ENCODE assay signal across 8 mouse cellular contexts in the genomic region with DNA sequence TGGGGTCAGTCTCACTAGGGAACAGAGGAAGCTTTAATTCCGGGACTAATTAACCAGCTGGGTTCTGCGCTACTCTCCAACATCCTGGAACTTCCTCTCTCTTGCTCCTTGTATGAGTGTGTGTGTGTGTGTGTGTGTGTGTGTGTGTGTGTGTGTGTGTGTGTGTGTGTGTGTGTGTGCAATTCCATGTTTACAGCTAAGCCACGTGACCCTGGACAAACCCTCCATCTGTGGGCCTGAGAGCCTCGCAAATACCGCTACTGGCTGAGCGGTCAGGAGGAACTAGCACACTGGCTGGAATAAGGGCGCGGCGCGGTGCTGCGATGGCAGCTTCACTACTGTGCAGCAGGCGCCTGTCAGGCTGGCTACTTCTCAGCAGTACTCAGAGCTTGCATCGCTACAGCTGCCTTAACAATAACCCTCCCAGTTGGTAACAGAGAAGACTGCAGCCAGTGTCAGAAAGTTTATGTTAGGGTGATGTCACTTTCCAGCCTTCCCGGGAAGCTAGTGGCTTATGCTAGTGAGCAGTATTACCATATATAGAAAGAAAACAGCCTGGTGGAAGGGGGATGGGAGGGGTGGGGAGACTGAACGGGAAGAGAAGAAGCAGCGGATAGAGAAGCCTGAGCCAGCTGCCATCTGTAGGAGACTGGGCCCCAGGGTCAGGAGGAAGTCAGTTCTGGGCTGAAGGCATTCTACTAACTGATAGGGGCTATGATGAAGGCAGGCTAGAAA. TPM values are rescaled to one million over a fixed set of nuclear protein-coding genes. Genes with fewer than 3 reads are reported as not detected.
A peak's percentile ranks its signal among the peaks of the same experiment; 100 is the strongest.
DNase-seq lines count a peak whose midpoint lies in the region; ATAC-seq lines count a peak whose summit lies in the region.

No protein-coding gene starts in this region.

- DNase-seq in NIH3T3 (ENCODE audit: low read depth): peak; percentile 96
- DNase-seq in cerebellum, adult 9-11 months: peak; percentile 40
- peak; percentile 50 to 60 for DNase-seq in frontal cortex, postnatal 36 days (ENCODE audit: low spot score in 2 of 2)
- DNase-seq in hindbrain, embryonic 14.5 days (ENCODE audit: low spot score): peak; percentile 59
- peak; percentile 29 for DNase-seq in layer of hippocampus, postnatal 36 days
- DNase-seq in lung, postnatal 25 days (ENCODE audit: low spot score): peak; percentile 80
- peak; percentile 57 for DNase-seq in ovary, postnatal 36 days (ENCODE audit: low spot score)
- peak; percentile 68 for DNase-seq in thymus, postnatal 4 days

- H3K9ac ChIP-seq in hindbrain, embryonic 14.5 days: peak overlapping the region; percentile 48

- H3K27me3 ChIP-seq in hindbrain, embryonic 14.5 days (ENCODE audit: control insufficient read depth, insufficient read depth, low read length): no peaks in the 10 kb centered on the region

- peak overlapping the region; percentile 16; the same call in 1 of the 2 replicates for H3K4me3 ChIP-seq in hindbrain, embryonic 14.5 days (replicated peaks; ENCODE audit: low read length)

- WGBS in hindbrain, embryonic 14.5 days: 3% methylated on average over 16 of the region's 16 CpGs

- H3K9me3 ChIP-seq in hindbrain, embryonic 14.5 days (ENCODE audit: control insufficient read depth, low read length): no peaks in the 10 kb centered on the region; the same call in 1 of the 2 replicates

- peak overlapping the region; percentile 77 for H3K27ac ChIP-seq in hindbrain, embryonic 14.5 days

- ATAC-seq in hindbrain, embryonic 14.5 days (ENCODE audit: low FRiP score): peak; percentile 92

- H3K4me1 ChIP-seq in hindbrain, embryonic 14.5 days (replicated peaks; ENCODE audit: control insufficient read depth, insufficient read depth, low read length): peaks cover 10% of the 10 kb centered on the region; the same call in 1 of the 2 replicates

- peak overlapping the region; percentile 52 for H3K4me2 ChIP-seq in hindbrain, embryonic 14.5 days (replicated peaks)

- H3K36me3 ChIP-seq in hindbrain, embryonic 14.5 days (replicated peaks; ENCODE audit: control insufficient read depth, insufficient read depth): no peaks in the 10 kb centered on the region

RNA-seq across cellular contexts. Expression of a gene that starts 30.9 kb away (rescaled TPM):
- 101 and 116 TPM in 2 replicates for polyA plus RNA-seq in hindbrain, embryonic 14.5 days (2014; fragmentation: Nextera tagmentation; extraction: Ambion mirVana)
- 10 to 100 TPM; 42.7 to 45.3 TPM for total RNA-seq in layer of hippocampus, postnatal 36 days (2021)

Comparison
In these comparisons a context has a peak if more than half of its experiments do, and no peak if none do; other contexts are left out.
1. Peak in every context shown above with its lines: DNase-seq, ATAC-seq, H3K4me3 ChIP-seq and H3K27ac ChIP-seq.
2. DNase-seq: peak in every context shown above with its lines; median percentile 96 in NIH3T3; 80 in lung, postnatal 25 days; 68 in thymus, postnatal 4 days; 59 in hindbrain, embryonic 14.5 days; 57 in ovary, postnatal 36 days; 55 in frontal cortex, postnatal 36 days; 40 in cerebellum, adult 9-11 months; 29 in layer of hippocampus, postnatal 36 days.